Mouse (Mus musculus) A20 (cell line): Measurements from ENCODE around the gene Fnip2.

Experiments used
- DNase-seq: peaks from one replicate; pipeline ENCODE4 v3.0.0-alpha.2; 2011; ENCODE audit warnings: low read depth, low spot score

Gene Fnip2

DNA sequence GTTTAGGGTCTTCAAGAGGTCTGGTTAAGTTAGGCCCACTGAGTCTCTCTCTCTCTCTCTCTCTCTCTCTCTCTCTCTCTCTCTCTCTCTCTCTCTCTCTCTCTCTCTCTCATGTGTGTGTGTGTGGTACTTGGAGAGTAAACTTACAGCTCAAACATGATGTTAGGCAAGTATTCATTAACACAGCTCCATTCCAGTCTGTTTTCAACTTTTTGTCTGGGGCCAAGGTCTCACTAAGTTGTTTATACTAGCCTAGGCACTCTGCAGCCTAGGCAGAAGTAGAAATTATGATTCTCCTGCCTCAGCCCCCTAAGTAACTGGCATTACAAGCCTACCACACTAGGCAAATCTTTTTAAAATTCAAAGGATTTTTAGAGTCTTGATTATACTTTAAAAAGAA, 151.7 kb downstream of the Fnip2 start:
- DNase-seq = no peak

- no peak for DNase-seq
Observed at GRCm38 (mm10) chr3:79415081-79415480, 152.5 kb downstream of the Fnip2 start.

DNA sequence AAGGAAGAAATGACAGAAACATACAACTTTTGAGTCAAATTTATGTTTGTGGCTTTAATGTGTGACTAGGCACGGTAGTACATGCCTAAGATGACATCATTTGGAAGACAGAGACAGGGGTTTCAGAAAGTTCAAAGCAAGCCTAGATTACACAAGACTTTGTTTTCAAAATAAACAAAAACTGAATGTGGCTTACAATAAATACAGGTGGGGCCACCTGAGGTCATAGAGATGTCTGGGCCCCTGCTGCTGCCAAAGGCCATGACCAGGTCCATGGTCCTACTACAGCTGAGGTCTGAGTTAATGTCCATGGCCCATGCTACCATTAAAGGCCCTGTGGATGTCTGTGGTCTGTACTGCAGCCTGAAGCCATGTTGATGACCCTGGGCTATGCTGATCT, 154.1 kb downstream of the Fnip2 start:
- no peak for DNase-seq

- no peak for DNase-seq
Observed at GRCm38 (mm10) chr3:79411666-79412065, 155.9 kb downstream of the Fnip2 start.

GRCm38 (mm10) chr3:79410629-79410995, 157.0 kb downstream of the Fnip2 start:
- no peak for DNase-seq

DNA sequence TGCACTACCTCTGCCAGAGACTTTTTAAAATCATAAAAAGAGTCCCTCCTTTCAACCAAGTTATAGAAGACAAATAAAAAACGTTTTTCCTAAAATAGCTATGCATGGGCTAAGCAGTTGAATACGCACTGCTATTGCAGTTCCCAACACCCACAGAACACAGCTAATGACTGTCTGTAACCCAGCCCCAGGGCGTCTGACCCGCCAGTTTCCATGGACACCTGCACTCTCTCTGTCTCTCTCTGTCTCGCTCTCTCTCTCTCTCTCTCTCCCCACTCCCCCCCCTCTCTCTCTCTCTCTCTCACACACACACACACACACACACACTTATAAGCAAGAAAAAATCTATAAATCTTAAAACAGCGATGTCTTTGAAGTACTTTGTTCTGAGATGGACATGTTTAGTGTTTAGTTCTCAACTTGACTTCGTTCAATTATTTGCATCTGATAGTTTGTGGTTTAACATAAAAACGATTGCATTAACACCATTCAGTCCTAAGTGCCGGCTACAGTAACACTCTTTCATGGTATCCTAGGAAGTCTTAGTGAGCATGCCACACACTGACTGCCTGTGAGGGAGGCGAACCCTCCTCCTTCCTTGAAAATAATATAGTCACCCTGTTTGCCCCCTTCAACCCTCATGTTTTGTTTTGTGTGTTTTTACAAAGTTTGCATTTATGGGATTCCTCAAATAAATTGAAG, 157.5 kb downstream of the Fnip2 start:
- DNase-seq = no peak

- no peak for DNase-seq
Observed at GRCm38 (mm10) chr3:79408546-79408945, 159.1 kb downstream of the Fnip2 start.
